Mouse (Mus musculus) bone marrow macrophage, adult 2 months (primary cell): ENCODE data around the gene Igf1.

Experiments
- CTCF ChIP-seq: IDR thresholded peaks from 2 replicates; pipeline ENCODE4 v1.5.1; 2012; ENCODE audit warnings: low read depth, mild to moderate bottlenecking, low read length, moderate library complexity
- POLR2A ChIP-seq: IDR thresholded peaks from 2 replicates; pipeline ENCODE4 v1.6.1; 2012; ENCODE audit warnings: mild to moderate bottlenecking, low read depth, low read length, borderline replicate concordance

DNA sequence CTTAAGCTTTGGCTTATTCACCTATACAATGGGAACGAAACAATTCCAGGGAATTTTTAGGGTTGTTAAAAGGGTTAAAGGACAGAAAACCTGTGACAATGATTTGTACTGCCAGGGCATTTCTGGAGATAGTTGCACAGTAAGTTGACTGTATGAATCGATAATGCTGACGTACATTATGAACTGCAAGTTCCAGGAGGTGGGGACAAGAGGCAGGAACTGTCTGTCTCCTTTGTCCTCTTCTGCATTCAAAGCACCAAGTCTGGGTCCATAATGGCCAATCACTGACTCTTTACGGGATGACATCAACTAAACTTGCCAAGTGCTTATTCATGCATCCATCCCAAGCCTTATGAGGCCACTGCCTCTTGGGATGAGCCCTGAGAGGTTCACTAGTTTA lies 39.3 kb downstream of the Igf1 start:
- TF ChIP-seq CTCF (no peak), POLR2A (no peak)
